Mouse (Mus musculus) gastrocnemius, adult 2 months (tissue): ENCODE measurements around the gene Lrrc57. TPM values are rescaled to one million over a fixed set of nuclear protein-coding genes. Genes with fewer than 3 reads are reported as not detected.

Source experiments
- DNase-seq: peaks from one replicate; pipeline ENCODE4 v3.0.0; 2022
- H3K27ac ChIP-seq: fragments of 200-600 bp; 2 replicates; pipeline ENCODE4 v1.8.1; 2022; ENCODE audit warnings: mild to moderate bottlenecking
- H3K4me3 ChIP-seq: fragments of 200-600 bp; 2 replicates; pipeline ENCODE4 v1.8.1; 2022; ENCODE audit warnings: mild to moderate bottlenecking, moderate library complexity
- CTCF ChIP-seq: fragments of 200-600 bp; IDR thresholded peaks from 2 replicates; pipeline ENCODE4 v1.8.1; 2022; ENCODE audit warnings: antibody characterized with exemption, mild to moderate bottlenecking, moderate library complexity
- intact Hi-C: fragments of 180-260 bp; cut with DNase I; formaldehyde crosslinking; loops from one replicate; pipeline ENCODE4 v1.15.1; 2025
- total RNA-seq, 2 experiments: library from RNA; stranded (reverse); gene quantifications; 2 replicates each; pipeline ENCODE4 v1.2.3; 2021

Lrrc57 gene
- total RNA-seq, 2 experiments from 2014 or later: 9.9 to 13.9 TPM

DNA sequence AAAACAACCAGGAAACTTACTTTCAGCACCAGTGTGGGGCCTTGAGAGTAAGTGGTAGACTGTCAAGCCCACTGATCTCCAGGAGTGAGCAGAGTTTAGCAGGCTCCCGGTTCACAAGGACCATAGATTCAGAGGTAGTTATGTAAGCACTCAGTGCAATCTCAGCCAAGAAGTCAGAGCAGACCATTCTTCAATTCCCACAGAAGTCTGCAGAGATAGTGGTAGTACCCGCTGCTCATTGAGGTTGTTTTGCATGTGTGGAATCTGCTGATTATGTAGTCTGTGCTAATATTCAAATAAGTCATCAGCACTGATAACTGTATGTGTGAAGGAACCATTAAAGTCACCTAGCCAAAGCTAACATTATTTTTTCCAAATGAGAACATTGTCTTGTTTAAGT lies 21.3 kb upstream of the Lrrc57 start:
- Histone ChIP-seq H3K4me3 (peak overlapping the region; percentile 86), H3K27ac (peak overlapping the region; percentile 85)
- no peak for DNase-seq
- TF ChIP-seq CTCF: no peak
- intact Hi-C loops: loop anchor here (5.0 kb wide), 1 partner anchor 42 kb away; no protein-coding TSS in a partner anchor

DNA sequence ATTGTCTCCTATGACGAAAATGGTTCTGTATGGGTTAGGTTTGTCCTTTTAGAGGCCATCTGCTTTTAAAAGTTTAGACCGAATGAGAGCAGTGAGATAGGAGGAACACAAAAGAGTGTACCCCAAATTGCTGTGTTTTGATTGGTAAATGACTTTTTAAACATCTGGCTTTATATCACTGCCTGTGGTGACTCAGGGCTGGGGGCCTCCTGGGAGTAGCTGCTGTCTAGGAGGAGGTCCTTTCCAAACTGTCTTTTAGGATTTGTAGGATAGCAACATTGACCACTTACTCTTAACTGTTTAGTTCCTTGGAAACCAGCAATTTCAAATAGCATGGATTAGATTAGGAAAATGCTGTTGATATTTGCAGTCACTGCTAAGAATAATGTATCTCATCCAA lies 20.9 kb upstream of the Lrrc57 start:
- Histone ChIP-seq H3K27ac (peak overlapping the region; percentile 85), H3K4me3 (peak overlapping the region; percentile 86)
- TF ChIP-seq CTCF: no peak
- peak; percentile 57 for DNase-seq
- intact Hi-C loops: loop anchor here (5.0 kb wide), 1 partner anchor 42 kb away; no protein-coding TSS in a partner anchor

DNA sequence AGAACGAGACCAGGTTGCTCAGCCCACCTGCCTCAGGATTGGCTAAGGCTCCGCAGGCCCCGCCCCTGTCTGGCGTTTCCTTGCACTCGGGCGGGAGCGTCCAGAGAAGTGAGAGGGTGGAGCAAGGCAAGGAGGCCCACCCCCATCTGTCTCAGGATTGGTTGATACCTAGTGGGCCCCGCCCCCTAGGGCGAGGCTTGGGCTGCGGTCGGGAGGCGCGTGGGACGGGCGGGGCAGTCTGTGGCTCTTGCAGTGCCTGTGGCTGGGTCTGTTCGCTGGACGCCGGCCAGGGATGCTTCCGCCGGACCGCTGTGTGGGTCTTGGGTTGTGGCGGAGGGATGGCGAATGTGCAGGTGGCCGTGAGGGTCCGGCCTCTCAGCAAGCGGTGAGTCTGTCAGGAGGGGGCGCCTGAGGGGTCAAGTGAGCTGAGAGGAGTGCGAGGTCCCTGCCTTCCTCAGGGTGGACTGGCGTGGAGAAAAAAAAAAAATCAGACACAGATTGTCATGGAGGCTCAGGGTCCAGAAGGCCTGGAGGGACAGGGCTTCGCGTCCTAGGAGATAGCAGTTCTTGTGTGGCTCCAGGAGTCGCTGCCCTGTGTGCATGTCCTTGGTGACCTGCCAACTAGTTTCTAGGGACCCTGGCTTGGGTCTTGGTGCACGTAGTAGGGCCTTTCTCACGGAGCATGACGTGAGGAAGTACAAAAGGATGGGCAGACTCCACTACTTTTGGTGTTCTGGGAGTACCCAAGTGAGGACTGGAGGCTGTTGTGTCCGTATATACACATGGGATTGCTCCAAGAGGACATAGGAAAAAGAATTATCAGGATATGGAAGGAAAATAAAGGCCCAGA lies 19.8 kb upstream of the Lrrc57 start, which contains the start of gene Stard9:
Gene Stard9, plus strand, starts transcription at position 236 of the 850 bp plus-strand sequence.
- DNase-seq: peak; percentile 99
- peak within 1 kb of the TSS; percentile 86 for H3K4me3 ChIP-seq
- intact Hi-C loops: no loop called here
- TF ChIP-seq CTCF: peak; percentile 11; the same call in 1 of the 2 replicates
- H3K27ac ChIP-seq: peak within 1 kb of the TSS; percentile 85

DNA sequence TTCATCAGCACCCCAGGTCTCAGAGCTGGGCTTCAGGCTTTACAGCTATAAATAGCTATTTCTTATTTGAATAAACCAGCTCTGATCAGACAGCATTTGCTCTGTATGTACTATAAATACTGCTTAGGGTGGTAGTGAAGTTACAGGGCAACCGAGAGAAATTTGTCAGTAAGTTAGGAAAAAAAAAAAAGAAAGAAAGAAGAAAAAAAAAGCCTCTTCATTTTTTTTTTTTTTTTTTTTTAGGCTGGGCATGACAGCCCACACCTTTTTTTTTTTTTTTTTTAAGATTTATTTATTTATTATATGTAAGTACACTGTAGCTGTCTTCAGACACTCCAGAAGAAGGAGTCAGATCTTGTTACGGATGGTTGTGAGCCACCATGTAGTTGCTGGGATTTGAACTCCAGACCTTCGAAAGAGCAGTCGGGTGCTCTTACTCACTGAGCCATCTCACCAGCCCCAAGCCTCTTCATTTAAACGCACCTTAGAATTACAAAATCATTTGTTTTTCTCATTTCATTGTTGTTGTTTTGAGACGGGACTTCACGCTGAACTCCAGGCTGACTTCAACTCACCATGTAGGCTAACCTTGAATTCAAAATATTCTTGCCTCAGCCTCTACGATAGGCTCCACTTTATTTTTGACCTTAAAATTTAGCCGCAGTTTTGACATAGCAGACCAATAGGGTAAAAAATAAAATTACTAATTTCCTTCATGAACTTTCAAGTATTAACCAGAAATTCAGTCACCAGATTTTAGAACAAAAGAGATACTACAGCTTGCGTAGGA lies 19.0 kb upstream of the Lrrc57 start:
- H3K27ac ChIP-seq: peak overlapping the region; percentile 82
- intact Hi-C loops: no loop called here
- DNase-seq: no peak
- TF ChIP-seq CTCF: no peak
- H3K4me3 ChIP-seq: peak overlapping the region; percentile 86

DNA sequence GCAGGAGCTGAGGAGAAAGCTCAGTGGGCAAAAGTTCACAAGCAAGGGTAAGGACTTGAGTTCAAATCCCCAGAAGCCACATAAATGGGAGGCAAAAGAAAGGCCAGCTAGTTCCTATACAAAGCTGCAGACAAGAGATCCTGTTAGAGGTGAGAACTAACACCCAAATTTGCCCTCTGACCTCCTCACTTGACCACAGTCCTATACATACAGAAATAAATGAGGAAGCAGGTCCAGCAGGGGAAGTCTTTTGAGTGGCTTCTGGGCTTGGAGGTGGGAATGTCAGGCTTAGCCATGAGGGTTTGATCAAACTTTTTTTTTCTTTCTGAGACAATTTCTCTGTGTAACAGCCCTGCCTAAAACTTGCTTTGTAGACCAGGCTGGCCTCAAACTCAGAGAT lies 13.6 kb upstream of the Lrrc57 start:
- no peak overlapping the region for H3K27ac ChIP-seq
- H3K4me3 ChIP-seq: no peak overlapping the region
- TF ChIP-seq CTCF: no peak
- intact Hi-C loops: no loop called here
- no peak for DNase-seq

DNA sequence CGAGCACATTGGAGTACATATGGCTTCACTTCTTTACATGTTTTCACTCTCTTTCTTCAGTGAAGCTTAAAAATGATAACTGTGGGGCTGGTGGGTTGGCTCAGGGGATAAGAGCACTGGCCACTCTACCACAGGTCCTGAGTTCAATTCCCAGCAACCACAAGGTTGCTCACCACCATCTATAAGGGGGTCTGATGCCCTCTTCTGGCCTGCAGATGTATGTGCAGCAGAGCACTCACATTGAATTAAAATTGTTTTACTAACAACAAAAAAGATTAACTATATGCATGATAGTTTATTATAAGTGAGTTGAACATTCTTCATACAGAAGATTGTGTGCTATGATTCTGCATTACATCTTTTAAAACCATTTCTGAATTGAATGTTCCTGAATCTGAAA lies 10.2 kb upstream of the Lrrc57 start:
- Histone ChIP-seq H3K27ac (no peak overlapping the region), H3K4me3 (no peak overlapping the region)
- DNase-seq: no peak
- TF ChIP-seq CTCF: peak; percentile 38
- intact Hi-C loops: no loop called here

DNA sequence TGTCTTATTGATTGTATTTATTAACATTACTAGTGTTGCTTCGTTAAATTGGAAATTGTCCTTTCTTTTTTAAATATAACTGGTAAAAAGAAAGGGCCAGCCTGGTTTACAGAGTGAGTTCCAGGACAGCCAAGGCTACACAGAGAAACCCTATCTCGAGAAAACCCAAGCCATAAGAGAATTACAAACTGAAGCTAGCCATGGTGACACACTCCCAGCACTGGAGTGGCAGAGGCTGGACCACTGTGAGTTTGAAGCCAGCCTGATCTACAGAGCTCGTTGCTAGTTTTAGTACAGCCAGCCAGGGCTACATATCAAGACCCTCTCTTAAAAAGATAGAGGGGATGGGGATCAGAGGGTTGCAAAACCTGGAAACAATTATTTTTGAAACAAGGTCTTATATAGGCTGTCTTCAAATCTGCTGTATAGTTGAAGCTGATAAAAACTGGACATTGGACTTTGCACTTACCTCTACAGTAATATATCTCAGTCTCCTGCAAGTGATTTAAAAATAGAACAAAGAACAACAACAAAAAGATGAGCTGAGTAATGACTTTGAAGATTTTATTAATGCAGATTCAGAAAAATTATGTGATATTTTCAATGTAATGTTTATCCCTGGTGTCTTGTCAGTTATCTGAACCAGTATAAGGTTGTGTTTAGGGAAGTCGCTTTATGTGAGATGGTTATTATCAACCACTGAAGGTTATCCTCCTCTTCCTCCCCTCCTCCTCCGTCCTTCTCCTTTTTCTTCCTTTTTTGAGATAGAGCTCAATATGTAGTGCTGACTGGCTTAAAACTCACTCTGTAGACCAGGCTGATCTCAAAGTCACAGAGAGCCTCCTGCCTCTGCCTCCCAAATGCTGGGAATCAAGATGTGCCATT lies 7.2 kb upstream of the Lrrc57 start:
- Histone ChIP-seq H3K27ac (no peak overlapping the region), H3K4me3 (no peak overlapping the region)
- no peak for TF ChIP-seq CTCF
- DNase-seq: no peak
- intact Hi-C loops: no loop called here

DNA sequence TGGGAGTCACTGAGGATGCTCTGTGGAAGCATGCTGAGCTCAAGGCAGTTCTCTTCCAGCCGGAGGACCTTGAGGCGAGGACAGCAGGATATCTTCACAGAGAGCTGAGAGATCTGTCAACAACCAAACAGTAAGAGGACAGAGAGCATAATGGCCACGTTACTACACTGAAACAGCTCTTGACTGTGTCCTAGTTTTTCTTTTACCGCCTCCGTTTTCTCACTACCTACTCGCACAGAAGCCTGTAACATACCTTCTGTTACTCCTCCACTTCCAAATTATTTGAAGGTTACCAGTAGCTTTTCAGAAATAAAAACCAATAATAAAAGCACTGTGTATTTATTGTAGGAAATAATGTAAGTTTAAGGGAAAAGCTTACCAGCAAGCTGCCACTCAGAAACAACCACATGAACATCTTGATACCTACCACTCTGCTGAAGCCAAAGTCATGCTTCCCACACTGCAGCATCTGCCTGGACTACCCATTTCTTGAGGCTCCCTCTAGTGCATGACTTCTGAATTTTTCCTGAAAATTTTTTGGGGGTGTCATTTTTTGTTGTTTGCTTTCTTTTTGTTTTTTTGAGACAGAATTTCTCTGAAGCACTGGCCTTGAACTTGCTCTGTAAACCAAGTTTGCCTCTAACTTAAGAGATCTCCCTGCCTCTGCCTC lies 3.2 kb downstream of the Lrrc57 start:
- intact Hi-C loops: loop anchor here (5.0 kb wide), 2 partner anchors 79 to 124 kb away; no protein-coding TSS in a partner anchor
- Histone ChIP-seq H3K4me3 (no peak overlapping the region), H3K27ac (no peak overlapping the region)
- TF ChIP-seq CTCF: peak; percentile 54
- DNase-seq: no peak

DNA sequence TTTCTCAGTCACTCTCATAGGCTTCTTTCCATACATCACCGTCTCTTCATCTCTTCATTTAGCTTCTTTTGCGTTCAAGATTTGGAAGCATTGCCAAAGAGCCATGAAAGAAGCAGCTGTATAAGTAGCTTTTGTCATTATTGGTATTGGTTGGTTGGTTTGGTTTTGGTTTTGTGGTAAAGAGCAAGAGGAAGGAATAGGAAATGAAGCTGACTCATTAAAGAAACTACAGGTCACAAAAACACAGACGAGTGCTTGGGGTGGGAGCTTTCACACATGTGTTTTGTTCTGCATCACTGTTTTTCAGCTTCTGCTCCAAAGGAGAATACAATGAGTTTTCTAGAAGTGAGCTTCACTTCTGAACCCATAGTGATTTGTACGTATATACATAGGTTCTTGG lies 9.8 kb downstream of the Lrrc57 start:
- no peak overlapping the region for H3K4me3 ChIP-seq
- no peak overlapping the region for H3K27ac ChIP-seq
- no peak for TF ChIP-seq CTCF
- no peak for DNase-seq
- intact Hi-C loops: no loop called here

DNA sequence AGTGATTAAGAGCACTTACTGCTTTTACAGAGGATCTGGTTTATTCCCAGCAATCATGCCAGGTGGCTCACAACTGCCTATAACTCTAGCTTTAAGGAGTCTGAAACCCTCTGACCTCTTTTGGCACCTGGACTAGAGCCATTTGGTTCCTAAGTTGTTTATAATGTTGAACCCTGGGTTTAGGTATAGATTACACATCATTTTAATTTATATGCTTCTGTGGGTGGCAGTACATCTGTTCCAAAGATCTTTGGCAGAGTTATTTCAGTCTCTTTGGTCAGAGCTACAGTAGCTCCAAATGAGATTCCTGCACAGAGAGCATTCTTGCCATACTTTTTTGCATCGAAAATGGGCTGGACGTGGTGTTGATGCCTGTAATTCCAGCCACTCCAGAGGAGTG lies 11.6 kb downstream of the Lrrc57 start:
- DNase-seq: no peak
- no peak overlapping the region for H3K4me3 ChIP-seq
- H3K27ac ChIP-seq: no peak overlapping the region
- intact Hi-C loops: no loop called here
- no peak for TF ChIP-seq CTCF

DNA sequence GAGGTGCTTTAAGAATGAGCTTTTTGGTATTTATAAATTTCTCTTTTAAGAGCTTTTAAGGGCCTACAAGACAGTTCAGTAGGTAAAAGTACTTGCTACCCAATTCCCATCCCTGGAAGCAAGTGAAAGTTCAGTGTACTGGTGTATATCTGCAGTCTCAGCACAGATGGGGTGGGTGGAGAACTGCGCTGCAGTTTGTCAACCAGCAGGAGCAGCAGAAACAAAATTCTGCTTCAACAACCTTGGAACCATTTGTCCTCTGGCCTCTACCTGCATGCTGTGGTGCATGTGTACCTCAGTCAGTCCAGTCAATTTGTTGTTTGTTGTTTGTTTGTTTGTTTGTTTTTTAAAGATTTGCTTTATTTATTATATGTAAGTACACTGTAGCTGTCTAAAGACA lies 17.1 kb downstream of the Lrrc57 start:
- intact Hi-C loops: no loop called here
- Histone ChIP-seq H3K4me3 (no peak overlapping the region), H3K27ac (no peak overlapping the region)
- no peak for TF ChIP-seq CTCF
- DNase-seq: no peak

DNA sequence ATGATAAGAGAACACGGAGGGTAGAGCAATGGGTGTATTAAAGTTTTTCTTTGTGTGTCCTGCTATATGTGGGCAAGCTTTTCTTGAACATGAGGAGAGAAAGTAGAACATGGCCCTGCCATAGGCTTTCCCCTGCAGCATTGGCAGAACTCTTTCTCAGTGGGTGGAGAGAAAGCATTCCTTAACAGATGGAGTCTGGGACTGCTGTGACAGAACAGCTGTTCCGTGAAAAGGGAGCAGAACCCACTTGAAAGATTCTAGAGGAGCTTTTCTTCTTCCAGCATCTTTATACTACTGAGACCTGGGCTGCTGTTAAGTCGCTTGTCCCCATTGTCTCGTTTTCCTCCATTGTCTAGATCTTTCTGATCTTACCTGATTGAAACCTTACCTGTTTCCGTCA lies 19.6 kb downstream of the Lrrc57 start:
- no peak for DNase-seq
- no peak for TF ChIP-seq CTCF
- H3K4me3 ChIP-seq: no peak overlapping the region
- intact Hi-C loops: no loop called here
- no peak overlapping the region for H3K27ac ChIP-seq
